Mouse (Mus musculus): ENCODE measurements around the gene Hpn. TPM values are rescaled to one million over a fixed set of nuclear protein-coding genes. Genes with fewer than 3 reads are reported as not detected.
A peak's percentile ranks its signal among the peaks of the same experiment; 100 is the strongest.

Gene Hpn
- polyA plus RNA-seq, 1 experiment from 2014 or later = 21.2 TPM

GRCm38 (mm10) chr7:31082106-31082505 is 33.0 kb downstream of the Hpn start:
- Histone ChIP-seq H3K9ac (ENCODE audit: low read depth, low read length) (no peak overlapping the region), H3K36me3 (ENCODE audit: control insufficient read depth, insufficient read depth) (no peaks in the 10 kb centered on the region), H3K4me2 (replicated peaks; ENCODE audit: low read depth) (no peak overlapping the region), H3K4me1 (replicated peaks; ENCODE audit: control insufficient read depth, insufficient read depth, low read length) (no peaks in the 10 kb centered on the region), H3K9me3 (ENCODE audit: control insufficient read depth) (no peaks in the 10 kb centered on the region), H3K27me3 (replicated peaks; ENCODE audit: control insufficient read depth, insufficient read depth, low read length) (no peaks in the 10 kb centered on the region), H3K27ac (ENCODE audit: low read depth, low read length) (no peak overlapping the region), H3K4me3 (ENCODE audit: low read depth, low read length) (no peak overlapping the region)
- TF ChIP-seq CTCF (IDR thresholded peaks at IDR 0.05; ENCODE audit: low read depth) = no peak
- ATAC-seq = no peak

- no peak overlapping the region for H3K4me3 ChIP-seq (ENCODE audit: low read depth, low read length)
- no peak for TF ChIP-seq CTCF (IDR thresholded peaks at IDR 0.05; ENCODE audit: low read depth)
- no peak for ATAC-seq
- 73% methylated on average over 1 of the region's 1 CpGs for WGBS
- no peak overlapping the region for H3K4me2 ChIP-seq (replicated peaks; ENCODE audit: low read depth)
- no peaks in the 10 kb centered on the region for H3K9me3 ChIP-seq (ENCODE audit: control insufficient read depth)
- no peaks in the 10 kb centered on the region for H3K4me1 ChIP-seq (replicated peaks; ENCODE audit: control insufficient read depth, insufficient read depth, low read length)
- no peaks in the 10 kb centered on the region for H3K27me3 ChIP-seq (replicated peaks; ENCODE audit: control insufficient read depth, insufficient read depth, low read length)
- no peak overlapping the region for H3K27ac ChIP-seq (ENCODE audit: low read depth, low read length)
- H3K9ac ChIP-seq (ENCODE audit: low read depth, low read length) = no peak overlapping the region
- no peaks in the 10 kb centered on the region for H3K36me3 ChIP-seq (ENCODE audit: control insufficient read depth, insufficient read depth)
Observed at GRCm38 (mm10) chr7:31081106-31081505, 34.0 kb downstream of the Hpn start.

DNA sequence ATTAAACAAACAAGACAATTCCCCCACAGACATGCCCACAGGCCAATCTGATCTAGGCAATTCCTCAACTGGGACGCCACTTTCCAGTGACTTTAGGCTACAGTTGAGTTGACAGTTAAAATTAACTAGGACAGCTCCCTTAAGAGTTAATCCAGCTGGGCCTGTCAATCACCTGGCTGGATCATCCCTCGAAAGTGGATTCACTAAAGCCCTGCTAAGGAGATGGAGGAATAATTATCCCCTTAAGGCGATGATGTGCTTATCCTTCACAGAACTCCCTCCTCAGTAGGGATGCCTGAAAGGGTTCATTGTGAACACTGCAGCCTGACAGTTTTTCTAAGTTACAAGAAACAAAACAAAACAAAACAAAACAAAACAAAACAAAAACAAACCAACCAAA is 34.5 kb downstream of the Hpn start:
- H3K4me2 ChIP-seq (replicated peaks; ENCODE audit: low read depth) = no peak overlapping the region
- no peak for TF ChIP-seq CTCF (IDR thresholded peaks at IDR 0.05; ENCODE audit: low read depth)
- H3K9me3 ChIP-seq (ENCODE audit: control insufficient read depth) = no peaks in the 10 kb centered on the region
- H3K4me3 ChIP-seq (ENCODE audit: low read depth, low read length) = no peak overlapping the region
- no peak for ATAC-seq
- no peaks in the 10 kb centered on the region for H3K27me3 ChIP-seq (replicated peaks; ENCODE audit: control insufficient read depth, insufficient read depth, low read length)
- WGBS = 70% methylated on average over 3 of the region's 3 CpGs
- no peak overlapping the region for H3K27ac ChIP-seq (ENCODE audit: low read depth, low read length)
- no peaks in the 10 kb centered on the region for H3K4me1 ChIP-seq (replicated peaks; ENCODE audit: control insufficient read depth, insufficient read depth, low read length)
- no peak overlapping the region for H3K9ac ChIP-seq (ENCODE audit: low read depth, low read length)
- no peaks in the 10 kb centered on the region for H3K36me3 ChIP-seq (ENCODE audit: control insufficient read depth, insufficient read depth)

DNA sequence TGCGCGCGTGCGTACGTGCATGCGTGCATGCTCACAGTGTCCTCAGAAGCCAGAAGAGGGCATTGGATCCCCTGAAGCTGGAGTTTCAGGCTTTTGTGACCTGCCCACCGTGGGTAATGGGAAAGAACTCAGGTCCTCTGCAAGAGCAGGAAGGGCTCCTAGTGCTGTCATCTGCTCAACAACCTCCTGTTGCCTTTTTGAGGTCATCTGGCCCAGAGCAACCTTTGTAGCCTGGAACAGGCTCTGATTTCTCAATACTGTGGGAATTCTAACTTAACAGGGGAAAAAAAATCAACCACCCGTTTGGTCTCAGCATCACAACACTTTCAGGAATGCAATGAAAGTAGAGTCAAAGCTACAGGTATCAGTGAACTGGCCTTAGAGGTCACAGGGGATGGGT is 35.4 kb downstream of the Hpn start:
- H3K4me2 ChIP-seq (replicated peaks; ENCODE audit: low read depth) = no peak overlapping the region
- no peak overlapping the region for H3K27ac ChIP-seq (ENCODE audit: low read depth, low read length)
- no peaks in the 10 kb centered on the region for H3K36me3 ChIP-seq (ENCODE audit: control insufficient read depth, insufficient read depth)
- ATAC-seq = no peak
- H3K9ac ChIP-seq (ENCODE audit: low read depth, low read length) = no peak overlapping the region
- no peaks in the 10 kb centered on the region for H3K27me3 ChIP-seq (replicated peaks; ENCODE audit: control insufficient read depth, insufficient read depth, low read length)
- TF ChIP-seq CTCF (IDR thresholded peaks at IDR 0.05; ENCODE audit: low read depth) = no peak
- H3K4me1 ChIP-seq (replicated peaks; ENCODE audit: control insufficient read depth, insufficient read depth, low read length) = no peaks in the 10 kb centered on the region
- H3K9me3 ChIP-seq (ENCODE audit: control insufficient read depth) = no peaks in the 10 kb centered on the region
- WGBS = 84% methylated on average over 8 of the region's 8 CpGs
- H3K4me3 ChIP-seq (ENCODE audit: low read depth, low read length) = no peak overlapping the region

DNA sequence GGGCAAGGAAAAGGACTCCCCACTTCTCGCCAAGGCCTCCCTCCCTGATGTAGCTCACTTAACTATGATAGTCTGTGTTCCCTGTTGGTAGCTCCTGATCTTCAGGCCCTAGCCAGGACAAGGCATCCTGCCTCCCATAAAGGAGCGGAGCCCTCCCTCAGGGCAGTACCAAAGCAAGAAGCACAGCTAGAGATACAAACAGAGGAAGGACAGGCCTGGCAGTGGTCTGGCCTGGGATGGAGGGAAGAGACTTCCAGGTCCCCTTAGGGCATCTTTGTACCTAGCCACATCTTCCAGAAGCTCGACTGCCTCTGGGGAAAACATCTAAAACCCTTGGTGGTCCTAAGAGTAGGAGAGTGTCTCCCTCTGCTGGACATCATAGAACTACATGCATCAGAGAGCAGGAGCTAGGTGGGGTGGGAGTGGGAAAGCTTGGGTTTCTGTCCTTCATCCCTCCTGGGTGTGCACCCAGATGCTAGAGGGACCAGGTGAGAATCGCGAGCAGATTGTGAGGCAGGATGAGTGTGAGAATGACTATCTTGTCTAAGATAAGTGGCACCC is 37.1 kb downstream of the Hpn start:
- Histone ChIP-seq H3K36me3 (ENCODE audit: control insufficient read depth, insufficient read depth) (no peaks in the 10 kb centered on the region), H3K4me1 (replicated peaks; ENCODE audit: control insufficient read depth, insufficient read depth, low read length) (no peaks in the 10 kb centered on the region), H3K4me3 (ENCODE audit: low read depth, low read length) (no peak overlapping the region), H3K27ac (ENCODE audit: low read depth, low read length) (no peak overlapping the region), H3K9me3 (ENCODE audit: control insufficient read depth) (no peaks in the 10 kb centered on the region), H3K4me2 (replicated peaks; ENCODE audit: low read depth) (no peak overlapping the region), H3K27me3 (replicated peaks; ENCODE audit: control insufficient read depth, insufficient read depth, low read length) (no peaks in the 10 kb centered on the region), H3K9ac (ENCODE audit: low read depth, low read length) (no peak overlapping the region)
- no peak for ATAC-seq
- 43% methylated on average over 5 of the region's 5 CpGs for WGBS
- peak; percentile 91 for TF ChIP-seq CTCF (IDR thresholded peaks at IDR 0.05; ENCODE audit: low read depth)

- Histone ChIP-seq H3K27ac (ENCODE audit: low read depth, low read length) (no peak overlapping the region), H3K9ac (ENCODE audit: low read depth, low read length) (no peak overlapping the region), H3K27me3 (replicated peaks; ENCODE audit: control insufficient read depth, insufficient read depth, low read length) (no peaks in the 10 kb centered on the region), H3K36me3 (ENCODE audit: control insufficient read depth, insufficient read depth) (no peaks in the 10 kb centered on the region), H3K4me3 (ENCODE audit: low read depth, low read length) (no peak overlapping the region), H3K4me2 (replicated peaks; ENCODE audit: low read depth) (no peak overlapping the region), H3K4me1 (replicated peaks; ENCODE audit: control insufficient read depth, insufficient read depth, low read length) (no peaks in the 10 kb centered on the region; the same call in 1 of the 2 replicates), H3K9me3 (ENCODE audit: control insufficient read depth) (no peaks in the 10 kb centered on the region)
- ATAC-seq = no peak
- 61% methylated on average over 6 of the region's 6 CpGs for WGBS
- TF ChIP-seq CTCF (IDR thresholded peaks at IDR 0.05; ENCODE audit: low read depth) = no peak
Observed at GRCm38 (mm10) chr7:31077470-31077869, 37.6 kb downstream of the Hpn start.

- H3K4me2 ChIP-seq (replicated peaks; ENCODE audit: low read depth) = peak within 1 kb of the TSS; percentile 21; the same call in 1 of the 2 replicates
- no peak within 1 kb of the TSS for H3K9ac ChIP-seq (ENCODE audit: low read depth, low read length)
- peak; percentile 52 for ATAC-seq
- WGBS = 23% methylated on average over 5 of the region's 5 CpGs
- H3K9me3 ChIP-seq (ENCODE audit: control insufficient read depth) = no peaks in the 10 kb centered on the region
- H3K4me3 ChIP-seq (ENCODE audit: low read depth, low read length) = no peak within 1 kb of the TSS
- no peak within 1 kb of the TSS for H3K27ac ChIP-seq (ENCODE audit: low read depth, low read length)
- H3K36me3 ChIP-seq (ENCODE audit: control insufficient read depth, insufficient read depth) = no peaks in the 10 kb centered on the region
- H3K27me3 ChIP-seq (replicated peaks; ENCODE audit: control insufficient read depth, insufficient read depth, low read length) = no peaks in the 10 kb centered on the region
- no peak for TF ChIP-seq CTCF (IDR thresholded peaks at IDR 0.05; ENCODE audit: low read depth)
- no peaks in the 10 kb centered on the region; the same call in 1 of the 2 replicates for H3K4me1 ChIP-seq (replicated peaks; ENCODE audit: control insufficient read depth, insufficient read depth, low read length)
Observed at GRCm38 (mm10) chr7:31076492-31076891, 38.6 kb downstream of the Hpn start, which contains the start of gene Fxyd3. Fxyd3 (minus strand) TSS chr7:31076704.
